Mouse (Mus musculus): ENCODE results near the gene Dbh. TPM values are rescaled to one million over a fixed set of nuclear protein-coding genes. Genes with fewer than 3 reads are reported as not detected.

The Dbh gene
- polyA plus RNA-seq, 1 experiment from 2014 or later = 0.88 TPM

GRCm38 (mm10) chr2:27218569-27218968, 53.5 kb downstream of the Dbh start:
- no peaks in the 10 kb centered on the region for H3K9me3 ChIP-seq
- H3K9ac ChIP-seq = no peak overlapping the region
- H3K27me3 ChIP-seq (replicated peaks) = no peaks in the 10 kb centered on the region; the same call in 1 of the 2 replicates
- no peak overlapping the region for H3K4me2 ChIP-seq
- H3K4me1 ChIP-seq = peaks cover 36% of the 10 kb centered on the region
- 71% methylated on average over 8 of the region's 8 CpGs for WGBS
- peaks cover 11% of the 10 kb centered on the region; the same call in 1 of the 2 replicates for H3K36me3 ChIP-seq
- ATAC-seq (ENCODE audit: extremely low read depth, insufficient number of reproducible peaks, low FRiP score, low TSS enrichment) = no peak
- peak overlapping the region; percentile 88 for H3K27ac ChIP-seq (replicated peaks)
- H3K4me3 ChIP-seq = no peak overlapping the region

GRCm38 (mm10) chr2:27223012-27223421, 58.0 kb downstream of the Dbh start:
- peaks cover 18% of the 10 kb centered on the region for H3K4me1 ChIP-seq
- H3K27ac ChIP-seq (replicated peaks) = no peak overlapping the region
- 84% methylated on average over 7 of the region's 7 CpGs for WGBS
- H3K27me3 ChIP-seq (replicated peaks) = peaks cover 5% of the 10 kb centered on the region; the same call in 1 of the 2 replicates
- ATAC-seq (ENCODE audit: extremely low read depth, insufficient number of reproducible peaks, low FRiP score, low TSS enrichment) = no peak
- H3K9me3 ChIP-seq = no peaks in the 10 kb centered on the region
- H3K9ac ChIP-seq = no peak overlapping the region
- H3K4me3 ChIP-seq = no peak overlapping the region
- H3K4me2 ChIP-seq = no peak overlapping the region
- H3K36me3 ChIP-seq = peaks cover 33% of the 10 kb centered on the region

- WGBS = 59% methylated on average over 7 of the region's 7 CpGs
- Histone ChIP-seq H3K27ac (replicated peaks) (no peak overlapping the region), H3K4me1 (peaks cover 9% of the 10 kb centered on the region), H3K9ac (no peak overlapping the region), H3K9me3 (no peaks in the 10 kb centered on the region), H3K27me3 (replicated peaks) (peaks cover 15% of the 10 kb centered on the region; the same call in 1 of the 2 replicates), H3K36me3 (peaks cover 45% of the 10 kb centered on the region), H3K4me3 (no peak overlapping the region), H3K4me2 (no peak overlapping the region)
- ATAC-seq (ENCODE audit: extremely low read depth, insufficient number of reproducible peaks, low FRiP score, low TSS enrichment) = no peak
These were observed 61.5 kb downstream of the Dbh start for GRCm38 (mm10) chr2:27226572-27226971.

- Histone ChIP-seq H3K36me3 (peaks cover 38% of the 10 kb centered on the region), H3K9ac (no peak overlapping the region), H3K27ac (replicated peaks) (no peak overlapping the region), H3K4me1 (peaks cover 29% of the 10 kb centered on the region), H3K4me3 (no peak overlapping the region), H3K9me3 (no peaks in the 10 kb centered on the region), H3K4me2 (no peak overlapping the region), H3K27me3 (replicated peaks) (peaks cover 19% of the 10 kb centered on the region)
- 63% methylated on average over 5 of the region's 5 CpGs for WGBS
- ATAC-seq (ENCODE audit: extremely low read depth, insufficient number of reproducible peaks, low FRiP score, low TSS enrichment) = no peak
These were observed 63.9 kb downstream of the Dbh start for GRCm38 (mm10) chr2:27228809-27229480.

- WGBS = 78% methylated on average over 2 of the region's 2 CpGs
- H3K4me2 ChIP-seq = no peak overlapping the region
- H3K36me3 ChIP-seq = peaks cover 39% of the 10 kb centered on the region
- peaks cover 25% of the 10 kb centered on the region for H3K27me3 ChIP-seq (replicated peaks)
- no peaks in the 10 kb centered on the region for H3K9me3 ChIP-seq
- no peak overlapping the region for H3K9ac ChIP-seq
- H3K4me3 ChIP-seq = no peak overlapping the region
- no peak overlapping the region for H3K27ac ChIP-seq (replicated peaks)
- peaks cover 29% of the 10 kb centered on the region for H3K4me1 ChIP-seq
- ATAC-seq (ENCODE audit: extremely low read depth, insufficient number of reproducible peaks, low FRiP score, low TSS enrichment) = no peak
These were observed 64.6 kb downstream of the Dbh start for GRCm38 (mm10) chr2:27229481-27230105.

- Histone ChIP-seq H3K27me3 (replicated peaks) (peaks cover 29% of the 10 kb centered on the region), H3K36me3 (peaks cover 25% of the 10 kb centered on the region), H3K9me3 (no peaks in the 10 kb centered on the region), H3K4me3 (no peak overlapping the region), H3K4me2 (peak overlapping the region; percentile 11; the same call in 1 of the 2 replicates), H3K4me1 (peaks cover 22% of the 10 kb centered on the region), H3K27ac (replicated peaks) (peak overlapping the region; percentile 62), H3K9ac (peak overlapping the region; percentile 54)
- 7% methylated on average over 7 of the region's 7 CpGs for WGBS
- no peak for ATAC-seq (ENCODE audit: extremely low read depth, insufficient number of reproducible peaks, low FRiP score, low TSS enrichment)
These were observed 67.3 kb downstream of the Dbh start for GRCm38 (mm10) chr2:27232376-27232775.

Other genes with a start within 250 kb of the Dbh start
- 31.5 and 35.6 TPM in 2 replicates for gene Surf2, start 248.9 kb upstream of the Dbh start, polyA plus RNA-seq (2015; fragmentation: Nextera tagmentation; extraction: Ambion mirVana)
- 43.4 and 44.3 TPM in 2 replicates for gene Surf1, start 248.7 kb upstream of the Dbh start, polyA plus RNA-seq (2015; fragmentation: Nextera tagmentation; extraction: Ambion mirVana)
- gene Surf4, start 231.3 kb upstream of the Dbh start, polyA plus RNA-seq (2015; fragmentation: Nextera tagmentation; extraction: Ambion mirVana) = 187 and 191 TPM in 2 replicates
- 0.07 and 0.13 TPM in 2 replicates for gene Stkld1, start 231.2 kb upstream of the Dbh start, polyA plus RNA-seq (2015; fragmentation: Nextera tagmentation; extraction: Ambion mirVana)
- gene Rexo4, start 200.8 kb upstream of the Dbh start, polyA plus RNA-seq (2015; fragmentation: Nextera tagmentation; extraction: Ambion mirVana) = 26.3 and 27.6 TPM in 2 replicates
- gene Adamts13, start 191.8 kb upstream of the Dbh start, polyA plus RNA-seq (2015; fragmentation: Nextera tagmentation; extraction: Ambion mirVana) = 0.04 TPM in 2 replicates
- gene Cacfd1, start 155.3 kb upstream of the Dbh start, polyA plus RNA-seq (2015; fragmentation: Nextera tagmentation; extraction: Ambion mirVana) = 35.9 and 43.2 TPM in 2 replicates
- 0.18 TPM in 1 of 2 replicates, not detected in the other for gene Slc2a6, start 137.2 kb upstream of the Dbh start, polyA plus RNA-seq (2015; fragmentation: Nextera tagmentation; extraction: Ambion mirVana)
- 0.41 and 1.2 TPM in 2 replicates for gene Mymk, start 93.1 kb upstream of the Dbh start, polyA plus RNA-seq (2015; fragmentation: Nextera tagmentation; extraction: Ambion mirVana)
- 11.2 and 11.6 TPM in 2 replicates for gene Adamtsl2, start 85.9 kb upstream of the Dbh start, polyA plus RNA-seq (2015; fragmentation: Nextera tagmentation; extraction: Ambion mirVana)
- 0.24 and 0.53 TPM in 2 replicates for gene Fam163b, start 22.7 kb upstream of the Dbh start, polyA plus RNA-seq (2015; fragmentation: Nextera tagmentation; extraction: Ambion mirVana)
- 17.3 and 18.2 TPM in 2 replicates for gene Sardh, start 83.1 kb downstream of the Dbh start, polyA plus RNA-seq (2015; fragmentation: Nextera tagmentation; extraction: Ambion mirVana)